Mouse (Mus musculus) E14TG2a.4 (cell line): ENCODE measurements around the gene Tesmin.
A peak's percentile ranks its signal among the peaks of the same experiment; 100 is the strongest.

Experiments
- H3K27me3 ChIP-seq: 2 replicates; pipeline ENCODE4 v1.6.1; 2014; ENCODE audit warnings: low read length, control low read depth; ENCODE audit not compliant: insufficient read depth
- H3K36me3 ChIP-seq: 2 replicates; pipeline ENCODE4 v1.6.1; 2014; ENCODE audit warnings: low read length, control low read depth; ENCODE audit not compliant: insufficient read depth
- H3K4me1 ChIP-seq: replicated peaks from 2 replicates; pipeline ENCODE4 v1.6.1; 2014; ENCODE audit warnings: low read depth, low read length, control low read depth
- H3K4me3 ChIP-seq: replicated peaks from 2 replicates; pipeline ENCODE4 v1.5.1; 2014; ENCODE audit warnings: mild to moderate bottlenecking, low read length
- H3K9me3 ChIP-seq: 2 replicates; pipeline ENCODE4 v1.6.1; 2014; ENCODE audit warnings: low read length, control low read depth
- CTCF ChIP-seq: conservative IDR thresholded peaks from 2 replicates; pipeline ENCODE4 v1.5.1; 2014; ENCODE audit warnings: low read length
- NANOG ChIP-seq: IDR thresholded peaks from 2 replicates; pipeline ENCODE4 v1.6.1; 2014; ENCODE audit warnings: borderline replicate concordance, low read length, mixed read lengths
- POU5F1 ChIP-seq: IDR thresholded peaks from 2 replicates; pipeline ENCODE4 v1.6.1; 2014; ENCODE audit warnings: low read length, borderline replicate concordance

The Tesmin gene

GRCm38 (mm10) chr19:3401943-3402342, 13.3 kb downstream of the Tesmin start:
- Histone ChIP-seq H3K36me3 (no peaks in the 10 kb centered on the region), H3K4me3 (no peak overlapping the region), H3K9me3 (peaks cover 9% of the 10 kb centered on the region), H3K4me1 (no peaks in the 10 kb centered on the region), H3K27me3 (peaks cover 16% of the 10 kb centered on the region; the same call in 1 of the 2 replicates)
- TF ChIP-seq POU5F1 (no peak), CTCF (no peak), NANOG (no peak)

GRCm38 (mm10) chr19:3402390-3402789, 13.7 kb downstream of the Tesmin start:
- Histone ChIP-seq H3K4me1 (no peaks in the 10 kb centered on the region), H3K36me3 (no peaks in the 10 kb centered on the region), H3K9me3 (peaks cover 9% of the 10 kb centered on the region), H3K27me3 (peaks cover 16% of the 10 kb centered on the region; the same call in 1 of the 2 replicates), H3K4me3 (no peak overlapping the region)
- TF ChIP-seq POU5F1 (no peak), NANOG (no peak), CTCF (no peak)

- Histone ChIP-seq H3K27me3 (peaks cover 28% of the 10 kb centered on the region), H3K36me3 (no peaks in the 10 kb centered on the region), H3K4me1 (no peaks in the 10 kb centered on the region), H3K9me3 (peaks cover 9% of the 10 kb centered on the region), H3K4me3 (no peak overlapping the region)
- no peak for TF ChIP-seq POU5F1
- no peak for TF ChIP-seq NANOG
- TF ChIP-seq CTCF: no peak
Measured at GRCm38 (mm10) chr19:3404030-3404429, 15.4 kb downstream of the Tesmin start.

- Histone ChIP-seq H3K9me3 (peaks cover 9% of the 10 kb centered on the region), H3K4me3 (no peak overlapping the region), H3K4me1 (no peaks in the 10 kb centered on the region), H3K36me3 (no peaks in the 10 kb centered on the region), H3K27me3 (peaks cover 40% of the 10 kb centered on the region)
- no peak for TF ChIP-seq POU5F1
- TF ChIP-seq CTCF: no peak
- no peak for TF ChIP-seq NANOG
Measured at GRCm38 (mm10) chr19:3405531-3406281, 17.0 kb downstream of the Tesmin start.

- Histone ChIP-seq H3K4me1 (peaks cover 19% of the 10 kb centered on the region), H3K27me3 (peaks cover 73% of the 10 kb centered on the region), H3K9me3 (peaks cover 6% of the 10 kb centered on the region), H3K36me3 (no peaks in the 10 kb centered on the region), H3K4me3 (peak within 1 kb of the TSS; percentile 72)
- TF ChIP-seq POU5F1 (no peak), CTCF (no peak), NANOG (no peak)
Measured at GRCm38 (mm10) chr19:3414268-3414733, 25.6 kb downstream of the Tesmin start, which contains the start of gene Gal. Gal (minus strand) TSS chr19:3414544.

GRCm38 (mm10) chr19:3419251-3419650, 30.6 kb downstream of the Tesmin start:
- Histone ChIP-seq H3K36me3 (no peaks in the 10 kb centered on the region), H3K4me3 (no peak overlapping the region), H3K9me3 (peaks cover 6% of the 10 kb centered on the region), H3K27me3 (peaks cover 47% of the 10 kb centered on the region), H3K4me1 (peaks cover 15% of the 10 kb centered on the region)
- TF ChIP-seq CTCF (no peak), NANOG (no peak), POU5F1 (no peak)

GRCm38 (mm10) chr19:3422488-3422887, 33.8 kb downstream of the Tesmin start:
- H3K9me3 ChIP-seq: peaks cover 6% of the 10 kb centered on the region
- no peak overlapping the region for H3K4me3 ChIP-seq
- TF ChIP-seq POU5F1: no peak
- no peak for TF ChIP-seq CTCF
- TF ChIP-seq NANOG: no peak
- no peaks in the 10 kb centered on the region for H3K36me3 ChIP-seq
- H3K4me1 ChIP-seq: peaks cover 21% of the 10 kb centered on the region
- peaks cover 19% of the 10 kb centered on the region for H3K27me3 ChIP-seq

GRCm38 (mm10) chr19:3422981-3423380, 34.3 kb downstream of the Tesmin start:
- H3K4me3 ChIP-seq: no peak overlapping the region
- H3K4me1 ChIP-seq: peaks cover 21% of the 10 kb centered on the region
- no peaks in the 10 kb centered on the region for H3K36me3 ChIP-seq
- peaks cover 5% of the 10 kb centered on the region for H3K9me3 ChIP-seq
- TF ChIP-seq POU5F1 (no peak), CTCF (no peak)
- H3K27me3 ChIP-seq: peaks cover 16% of the 10 kb centered on the region

GRCm38 (mm10) chr19:3424214-3424613, 35.6 kb downstream of the Tesmin start:
- TF ChIP-seq NANOG (no peak), CTCF (no peak), POU5F1 (no peak)
- Histone ChIP-seq H3K4me3 (no peak overlapping the region), H3K9me3 (no peaks in the 10 kb centered on the region), H3K36me3 (no peaks in the 10 kb centered on the region), H3K4me1 (peaks cover 30% of the 10 kb centered on the region), H3K27me3 (peaks cover 16% of the 10 kb centered on the region)
